Mouse (Mus musculus): ENCODE results near the gene L3mbtl3.

L3mbtl3 gene

GRCm38 (mm10) chr10:26244466-26244865 lies 131.3 kb downstream of the L3mbtl3 start:
- intact Hi-C loops (cut with DNase I): no loop called here

- intact Hi-C loops (cut with DNase I): no loop called here
These were observed 132.6 kb downstream of the L3mbtl3 start for GRCm38 (mm10) chr10:26243203-26243602.

DNA sequence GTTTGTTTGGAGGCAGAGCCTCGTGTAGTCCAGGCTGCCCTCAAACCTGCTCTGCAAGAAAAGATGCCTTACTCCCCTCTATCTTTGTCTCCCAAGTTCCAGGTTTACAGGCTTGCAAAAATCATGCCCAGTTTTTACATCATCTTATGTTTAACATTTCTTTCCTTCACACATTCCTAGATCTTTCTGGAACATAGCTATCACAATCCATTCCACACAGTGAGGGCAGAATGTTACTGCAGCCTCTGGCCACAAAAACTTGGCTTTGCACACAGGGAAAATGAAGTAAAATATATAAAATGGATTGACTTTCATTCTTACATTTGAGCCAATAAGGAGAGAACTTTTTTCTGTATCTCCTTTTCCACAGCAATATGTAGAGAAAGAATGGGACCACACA lies 136.7 kb downstream of the L3mbtl3 start:
- intact Hi-C loops (cut with DNase I): no loop called here

DNA sequence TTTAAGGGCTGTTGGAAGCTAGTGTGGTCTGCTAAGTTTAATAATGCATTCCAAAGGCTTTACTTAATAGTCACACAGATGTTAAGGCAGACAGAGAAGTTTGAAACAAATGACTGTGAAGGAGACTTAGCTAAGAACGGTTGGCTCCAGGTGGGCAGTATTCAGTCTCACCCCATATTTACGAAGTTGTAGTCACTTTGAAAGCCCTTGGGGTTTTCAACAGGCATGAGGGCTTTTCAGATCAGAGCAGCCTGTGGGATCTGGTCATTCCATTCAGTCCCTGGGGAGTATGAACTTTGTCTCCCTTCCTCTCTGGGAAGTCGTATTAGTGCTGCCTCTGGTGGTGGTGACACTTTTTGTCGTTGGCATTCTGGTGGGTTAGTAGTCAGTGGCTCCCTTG lies 137.2 kb downstream of the L3mbtl3 start:
- intact Hi-C loops (cut with DNase I): no loop called here

DNA sequence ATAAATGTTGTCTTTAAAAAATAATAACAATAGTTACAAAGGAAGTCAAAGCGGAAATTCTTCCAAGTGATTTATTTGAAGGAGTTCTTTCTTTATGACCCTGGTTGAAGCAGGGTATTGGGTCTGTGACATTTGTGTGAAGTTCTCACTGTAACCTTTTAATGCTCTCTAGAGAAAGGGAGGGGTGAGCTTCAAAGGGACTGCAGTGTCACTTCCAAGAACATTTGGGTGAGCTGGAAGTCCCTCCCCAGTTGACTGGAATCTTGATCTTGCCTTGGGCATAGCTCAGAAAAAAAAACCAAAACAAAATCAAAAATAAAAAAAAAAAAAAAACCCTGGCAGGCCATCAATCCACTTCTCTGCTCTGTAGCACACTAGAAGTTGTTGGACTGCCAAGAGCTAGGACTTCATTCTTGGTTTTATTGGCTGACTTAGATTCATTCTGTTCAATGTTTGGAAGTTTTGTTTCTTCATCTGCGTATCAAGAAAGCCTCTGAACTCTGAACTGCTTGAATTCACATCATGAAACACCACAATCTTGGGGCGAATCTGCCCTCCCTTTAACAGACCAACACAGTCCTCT lies 143.6 kb downstream of the L3mbtl3 start:
- intact Hi-C loops (cut with DNase I): no loop called here

DNA sequence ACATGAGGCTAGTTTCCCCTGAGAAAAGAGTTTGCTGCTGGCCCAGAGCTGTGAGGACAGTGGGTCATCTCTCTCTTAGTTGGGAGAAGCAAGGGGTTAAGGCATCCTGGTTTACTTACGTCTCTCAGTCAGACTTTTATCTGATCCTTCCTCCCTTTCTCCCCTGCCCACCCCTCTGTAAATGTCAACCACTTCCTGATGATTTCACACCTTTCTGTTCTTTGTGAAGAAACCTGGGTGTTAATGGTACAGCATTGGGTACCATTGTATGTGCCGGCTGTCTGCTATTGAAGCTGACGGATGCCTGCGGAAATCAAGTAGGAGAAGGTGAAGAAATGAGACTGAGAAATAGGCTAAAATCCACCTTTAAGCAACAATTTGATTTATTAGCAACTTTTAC lies 146.3 kb downstream of the L3mbtl3 start, which contains the start of gene Samd3:
Gene Samd3 (plus strand): TSS at position 220 of the 400 bp plus-strand sequence.
- intact Hi-C loops (cut with DNase I): no loop called here

GRCm38 (mm10) chr10:26228187-26228586 lies 147.6 kb downstream of the L3mbtl3 start:
- intact Hi-C loops (cut with DNase I): no loop called here

GRCm38 (mm10) chr10:26226734-26227133 lies 149.0 kb downstream of the L3mbtl3 start:
- intact Hi-C loops (cut with DNase I): no loop called here

- intact Hi-C loops (cut with DNase I): no loop called here
These were observed 149.5 kb downstream of the L3mbtl3 start for GRCm38 (mm10) chr10:26226241-26226640.

Small RNA genes within 50 kb of the gene (microRNA-seq; reads per million reads assigned to microRNA genes)
- 0 reads per million in 2 experiments for gene Gm27754
